Mouse (Mus musculus): ENCODE data around the gene Spire2. TPM values are rescaled to one million over a fixed set of nuclear protein-coding genes. Genes with fewer than 3 reads are reported as not detected.
"Not testable (repeated sequence)": the region's sequence is repeated elsewhere in the genome, so short reads cannot be mapped to it uniquely, and the experiment has no call there.

Spire2 gene
- total RNA-seq (2017), result 0.94 and 4.0 TPM in 2 replicates

GRCm38 (mm10) chr8:123332262-123333090 is at the start of gene Spire2:
TSS of gene Spire2 (plus strand) at chr8:123332713.
- peak; percentile 50 to 75 for ATAC-seq (replicated peaks in 1 of 2; ENCODE audit: insufficient read depth in 1 of 2, low FRiP score in 2 of 2, low TSS enrichment in 1 of 2, low read depth in 1 of 2, poor library complexity in 2 of 2, severe bottlenecking in 2 of 2)

- ATAC-seq (replicated peaks in 1 of 2; ENCODE audit: insufficient read depth in 1 of 2, low FRiP score in 2 of 2, low TSS enrichment in 1 of 2, low read depth in 1 of 2, poor library complexity in 2 of 2, severe bottlenecking in 2 of 2), result not testable (repeated sequence)
These were observed 49.5 kb upstream of the Spire2 start for GRCm38 (mm10) chr8:123282994-123283393.

DNA sequence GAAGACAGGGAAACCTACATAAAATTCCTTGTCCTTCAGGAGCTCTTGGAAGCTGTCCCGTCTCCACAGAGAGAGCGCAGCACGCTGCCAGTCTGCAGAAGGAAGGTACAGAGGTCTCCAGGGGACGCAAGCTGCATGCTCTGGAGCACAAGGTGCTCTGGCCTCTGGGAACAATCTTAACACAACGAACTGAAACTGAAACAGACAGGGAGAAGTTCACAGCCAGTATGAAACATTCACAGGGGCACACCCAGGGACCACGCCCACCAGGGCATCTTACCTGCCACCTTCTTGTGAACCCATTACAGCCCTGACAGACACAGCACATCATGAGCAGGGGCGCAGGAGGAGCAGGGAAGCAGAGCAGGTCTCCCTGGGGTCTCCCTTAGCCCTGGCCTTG is 48.5 kb upstream of the Spire2 start:
- ATAC-seq (replicated peaks in 1 of 2; ENCODE audit: insufficient read depth in 1 of 2, low FRiP score in 2 of 2, low TSS enrichment in 1 of 2, low read depth in 1 of 2, poor library complexity in 2 of 2, severe bottlenecking in 2 of 2), result no peak

DNA sequence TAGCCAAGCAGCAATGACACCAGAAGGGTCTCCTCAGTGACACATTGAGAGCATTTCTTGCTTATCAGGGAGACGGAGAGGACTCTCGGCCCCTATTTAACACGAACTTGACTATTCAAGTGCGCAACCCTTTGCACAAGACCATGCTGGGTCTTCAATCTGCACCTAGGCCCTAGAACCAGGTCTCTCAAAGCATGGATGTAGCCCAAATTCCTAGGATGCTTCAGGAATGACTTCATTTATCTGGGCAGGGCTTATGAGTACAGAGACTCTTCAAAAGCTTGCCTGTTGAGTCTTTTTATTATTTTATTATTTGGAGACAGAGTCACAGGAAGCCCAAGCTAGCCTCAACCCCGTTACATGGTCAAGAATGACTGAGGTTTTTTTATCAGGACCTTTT is 48.0 kb upstream of the Spire2 start:
- no peak for ATAC-seq (replicated peaks in 1 of 2; ENCODE audit: insufficient read depth in 1 of 2, low FRiP score in 2 of 2, low TSS enrichment in 1 of 2, low read depth in 1 of 2, poor library complexity in 2 of 2, severe bottlenecking in 2 of 2)

DNA sequence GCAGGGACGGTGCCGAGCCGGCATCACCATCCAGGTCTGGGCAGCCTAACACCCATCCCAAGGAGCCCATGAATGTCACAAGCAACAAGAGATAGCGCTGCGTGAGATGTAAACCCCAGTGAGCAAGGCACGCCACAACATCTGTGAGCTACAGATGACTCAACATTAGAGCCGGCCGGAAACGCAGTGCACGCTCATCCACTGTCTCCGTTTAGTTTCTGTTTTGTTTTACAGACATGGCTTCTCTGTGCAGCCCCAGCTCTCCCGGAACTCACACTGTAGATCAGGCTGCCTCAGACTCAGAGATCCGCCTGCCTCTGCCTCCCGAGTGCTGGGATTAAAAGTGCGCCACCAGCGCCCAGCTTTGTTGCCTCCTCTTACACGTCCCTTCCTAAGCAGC is 45.2 kb upstream of the Spire2 start:
- no peak for ATAC-seq (replicated peaks in 1 of 2; ENCODE audit: insufficient read depth in 1 of 2, low FRiP score in 2 of 2, low TSS enrichment in 1 of 2, low read depth in 1 of 2, poor library complexity in 2 of 2, severe bottlenecking in 2 of 2)

DNA sequence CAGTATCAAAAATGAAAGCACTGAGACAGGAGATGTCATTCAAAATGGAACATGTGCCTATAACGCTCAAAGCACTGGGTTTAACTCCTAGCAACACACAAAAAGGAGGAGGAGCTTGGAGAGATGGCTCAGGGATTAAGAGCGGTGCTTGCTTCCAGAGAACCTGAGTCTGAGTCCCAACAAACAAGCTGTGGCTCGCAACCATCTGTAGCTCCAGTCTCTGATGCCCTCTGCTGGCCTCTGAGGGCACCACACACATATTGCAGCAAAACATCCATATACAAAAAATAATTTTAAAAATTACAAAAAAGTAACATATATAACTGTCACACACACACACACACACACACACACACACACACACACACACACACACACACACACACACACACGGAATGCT is 42.3 kb upstream of the Spire2 start:
- no peak for ATAC-seq (replicated peaks in 1 of 2; ENCODE audit: insufficient read depth in 1 of 2, low FRiP score in 2 of 2, low TSS enrichment in 1 of 2, low read depth in 1 of 2, poor library complexity in 2 of 2, severe bottlenecking in 2 of 2)

GRCm38 (mm10) chr8:123290679-123291078 is 41.8 kb upstream of the Spire2 start:
- no peak for ATAC-seq (replicated peaks in 1 of 2; ENCODE audit: insufficient read depth in 1 of 2, low FRiP score in 2 of 2, low TSS enrichment in 1 of 2, low read depth in 1 of 2, poor library complexity in 2 of 2, severe bottlenecking in 2 of 2)

- no peak for ATAC-seq (replicated peaks in 1 of 2; ENCODE audit: insufficient read depth in 1 of 2, low FRiP score in 2 of 2, low TSS enrichment in 1 of 2, low read depth in 1 of 2, poor library complexity in 2 of 2, severe bottlenecking in 2 of 2)
These were observed 40.8 kb upstream of the Spire2 start for GRCm38 (mm10) chr8:123291716-123292115.

GRCm38 (mm10) chr8:123292281-123292680 is 40.2 kb upstream of the Spire2 start:
- ATAC-seq (replicated peaks in 1 of 2; ENCODE audit: insufficient read depth in 1 of 2, low FRiP score in 2 of 2, low TSS enrichment in 1 of 2, low read depth in 1 of 2, poor library complexity in 2 of 2, severe bottlenecking in 2 of 2), result no peak

DNA sequence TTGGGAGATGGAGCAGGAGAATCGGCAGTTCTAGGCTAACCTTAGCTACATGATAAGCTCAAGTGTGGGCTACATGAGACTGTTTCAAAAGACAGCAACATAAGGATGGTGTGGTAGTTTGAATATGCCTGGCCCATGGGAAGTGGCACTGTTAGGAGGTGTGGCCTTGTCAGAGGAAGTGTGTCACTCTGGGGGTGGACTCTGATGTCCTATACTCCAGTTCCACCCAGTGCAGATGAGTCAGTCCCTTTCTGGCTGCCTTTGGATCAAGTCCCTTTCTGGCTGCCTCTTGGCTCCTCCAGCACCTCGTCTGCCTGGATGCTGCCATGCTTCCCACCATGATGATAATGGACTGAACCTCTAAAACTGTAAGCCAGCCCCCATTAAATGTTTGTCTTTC is 39.7 kb upstream of the Spire2 start:
- ATAC-seq (replicated peaks in 1 of 2; ENCODE audit: insufficient read depth in 1 of 2, low FRiP score in 2 of 2, low TSS enrichment in 1 of 2, low read depth in 1 of 2, poor library complexity in 2 of 2, severe bottlenecking in 2 of 2), result no peak

- no peak for ATAC-seq (replicated peaks in 1 of 2; ENCODE audit: insufficient read depth in 1 of 2, low FRiP score in 2 of 2, low TSS enrichment in 1 of 2, low read depth in 1 of 2, poor library complexity in 2 of 2, severe bottlenecking in 2 of 2)
These were observed 34.2 kb upstream of the Spire2 start for GRCm38 (mm10) chr8:123298301-123298700.

DNA sequence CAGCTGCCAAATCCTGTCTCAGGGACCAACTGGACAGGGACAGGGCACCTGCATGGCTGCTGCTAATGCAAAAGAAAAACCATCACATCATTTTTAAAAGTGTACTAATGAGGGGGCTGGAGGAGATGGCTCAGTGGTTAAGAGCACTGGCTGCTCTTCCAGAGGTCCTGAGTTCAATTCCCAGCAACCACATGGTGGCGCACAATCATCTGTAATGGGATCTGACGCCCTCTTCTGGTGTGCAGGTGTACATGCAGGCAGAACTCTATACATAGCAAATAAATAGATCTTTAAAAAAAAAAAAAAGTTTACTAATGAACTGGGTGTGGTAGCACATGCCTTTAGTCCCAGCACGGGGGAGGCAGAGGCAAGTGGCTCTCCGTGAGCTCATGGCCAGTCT is 23.8 kb upstream of the Spire2 start:
- no peak for ATAC-seq (replicated peaks in 1 of 2; ENCODE audit: insufficient read depth in 1 of 2, low FRiP score in 2 of 2, low TSS enrichment in 1 of 2, low read depth in 1 of 2, poor library complexity in 2 of 2, severe bottlenecking in 2 of 2)

GRCm38 (mm10) chr8:123317781-123318466 is 14.6 kb upstream of the Spire2 start:
- peak; percentile 7 to 31; a peak in 2 of 4 replicates for ATAC-seq (replicated peaks in 1 of 2; ENCODE audit: insufficient read depth in 1 of 2, low FRiP score in 2 of 2, low TSS enrichment in 1 of 2, low read depth in 1 of 2, poor library complexity in 2 of 2, severe bottlenecking in 2 of 2)

GRCm38 (mm10) chr8:123318467-123318911 is 14.0 kb upstream of the Spire2 start, which contains the start of gene Fanca:
TSS of gene Fanca (minus strand) at chr8:123318576.
- peak; percentile 99 for ATAC-seq (replicated peaks in 1 of 2; ENCODE audit: insufficient read depth in 1 of 2, low FRiP score in 2 of 2, low TSS enrichment in 1 of 2, low read depth in 1 of 2, poor library complexity in 2 of 2, severe bottlenecking in 2 of 2)

DNA sequence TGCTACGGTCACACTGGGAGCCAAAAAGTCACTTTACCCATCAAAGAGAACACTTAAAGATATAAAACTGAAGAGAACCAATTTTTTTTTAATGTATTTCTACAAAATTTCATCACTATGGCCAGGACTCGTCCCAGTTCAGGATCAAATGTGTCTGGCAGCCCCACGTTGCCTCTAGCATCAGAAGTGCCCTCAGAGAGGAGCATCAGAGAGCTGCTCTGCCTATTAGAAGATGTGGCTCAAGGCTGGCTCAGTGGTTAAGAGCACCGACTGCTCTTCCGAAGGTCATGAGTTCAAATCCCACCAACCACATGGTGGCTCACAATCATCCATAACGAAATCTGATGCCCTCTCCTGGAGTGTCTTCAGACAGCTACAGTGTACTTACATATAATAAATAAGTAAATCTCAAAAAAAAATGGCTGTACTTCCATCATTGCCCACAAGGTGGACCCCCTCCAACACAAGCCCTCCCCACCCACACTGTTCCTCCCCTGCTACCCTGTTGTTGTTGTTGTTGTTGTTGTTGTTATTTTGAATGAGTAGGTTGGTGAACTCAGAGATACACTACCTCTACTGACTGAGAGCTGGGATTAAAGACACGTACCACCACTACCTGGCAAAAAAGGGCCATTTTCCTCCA is 12.9 kb upstream of the Spire2 start:
- 0 out of 4 replicates have a peak, but pooled peaks of 1 of the 2 experiments have one; percentile 54 for ATAC-seq (replicated peaks in 1 of 2; ENCODE audit: insufficient read depth in 1 of 2, low FRiP score in 2 of 2, low TSS enrichment in 1 of 2, low read depth in 1 of 2, poor library complexity in 2 of 2, severe bottlenecking in 2 of 2)

DNA sequence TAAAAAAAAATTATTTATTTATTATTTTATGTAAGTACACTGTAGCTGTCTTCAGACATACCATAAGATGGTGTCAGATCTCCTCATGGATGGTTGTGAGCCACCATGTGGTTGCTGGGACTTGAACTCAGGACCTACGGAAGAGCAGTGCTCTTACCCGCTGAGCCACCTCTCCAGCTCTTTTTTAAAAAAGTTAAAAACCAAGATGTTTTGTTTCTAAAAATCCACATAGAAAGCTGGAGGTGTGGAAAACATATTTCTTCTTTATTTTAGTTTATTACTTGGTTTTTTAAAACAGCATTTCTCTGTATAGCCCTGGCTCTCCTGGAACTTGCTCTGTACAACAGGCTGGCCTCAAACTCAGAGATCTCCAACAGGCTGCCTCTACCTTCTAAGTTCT is 4.0 kb upstream of the Spire2 start:
- ATAC-seq (replicated peaks in 1 of 2; ENCODE audit: insufficient read depth in 1 of 2, low FRiP score in 2 of 2, low TSS enrichment in 1 of 2, low read depth in 1 of 2, poor library complexity in 2 of 2, severe bottlenecking in 2 of 2), result no peak

- no peak for ATAC-seq (replicated peaks in 1 of 2; ENCODE audit: insufficient read depth in 1 of 2, low FRiP score in 2 of 2, low TSS enrichment in 1 of 2, low read depth in 1 of 2, poor library complexity in 2 of 2, severe bottlenecking in 2 of 2)
These were observed 3.2 kb upstream of the Spire2 start for GRCm38 (mm10) chr8:123329350-123329749.

GRCm38 (mm10) chr8:123329961-123330360 is 2.6 kb upstream of the Spire2 start:
- no peak for ATAC-seq (replicated peaks in 1 of 2; ENCODE audit: insufficient read depth in 1 of 2, low FRiP score in 2 of 2, low TSS enrichment in 1 of 2, low read depth in 1 of 2, poor library complexity in 2 of 2, severe bottlenecking in 2 of 2)
